Mouse (Mus musculus) liver, postnatal 0 days (tissue): Measurements from ENCODE around the gene Akr1b7. TPM values are rescaled to one million over a fixed set of nuclear protein-coding genes. Genes with fewer than 3 reads are reported as not detected.
"Not testable (repeated sequence)": the region's sequence is repeated elsewhere in the genome, so short reads cannot be mapped to it uniquely, and the experiment has no call there.

Experiments
- ATAC-seq: fragments of 200-750 bp; cut with Nextera tagmentation; 2 replicates; pipeline ENCODE4 v1.8.0; 2017; ENCODE audit warnings: mild to moderate bottlenecking, moderate library complexity
- DNase-seq: peaks from one replicate; pipeline ENCODE4 v3.0.0-alpha.2; 2016
- H3K27ac ChIP-seq: fragments of 300-500 bp; sonication (generic); 2 replicates; pipeline ENCODE4 v1.5.1; 2014; ENCODE audit warnings: antibody characterized with exemption, moderate library complexity, mild to moderate bottlenecking, low read depth
- H3K27me3 ChIP-seq: fragments of 300-500 bp; sonication (generic); 2 replicates; pipeline ENCODE4 v1.6.1; 2014; ENCODE audit warnings: low read length, control low read depth, mixed read lengths; ENCODE audit not compliant: insufficient read depth
- H3K36me3 ChIP-seq: fragments of 300-500 bp; sonication (generic); replicated peaks from 2 replicates; pipeline ENCODE4 v1.6.1; 2014; ENCODE audit warnings: mild to moderate bottlenecking, control low read depth, low read length, moderate library complexity, mixed read lengths; ENCODE audit not compliant: insufficient read depth
- H3K4me1 ChIP-seq: fragments of 300-500 bp; sonication (generic); 2 replicates; pipeline ENCODE4 v1.6.1; 2014; ENCODE audit warnings: antibody characterized with exemption, mild to moderate bottlenecking, control low read depth; ENCODE audit not compliant: insufficient read depth
- H3K4me2 ChIP-seq: fragments of 300-500 bp; sonication (generic); 2 replicates; pipeline ENCODE4 v1.6.1; 2014; ENCODE audit warnings: low read depth, mild to moderate bottlenecking, low read length, moderate library complexity, mixed read lengths
- H3K4me3 ChIP-seq: fragments of 300-500 bp; sonication (generic); 2 replicates; pipeline ENCODE4 v1.5.1; 2014; ENCODE audit warnings: low read depth, low read length
- H3K9ac ChIP-seq: fragments of 300-500 bp; sonication (generic); replicated peaks from 2 replicates; pipeline ENCODE4 v1.6.1; 2014; ENCODE audit warnings: mild to moderate bottlenecking, moderate library complexity
- H3K9me3 ChIP-seq: fragments of 300-500 bp; sonication (generic); 2 replicates; pipeline ENCODE4 v1.6.1; 2016; ENCODE audit warnings: mild to moderate bottlenecking, control low read depth, low read length, mixed read lengths
- CTCF ChIP-seq: sonication (generic); IDR thresholded peaks from 2 replicates; pipeline ENCODE4 v1.5.1; 2016; ENCODE audit warnings: antibody characterized with exemption, low read depth
- EP300 ChIP-seq: IDR thresholded peaks from 2 replicates; pipeline ENCODE4 v1.6.1; 2016; ENCODE audit warnings: antibody characterized with exemption, low read depth, mild to moderate bottlenecking
- WGBS: fragments of 180-500 bp; shearing (Covaris S2); extraction: QIAGEN DNeasy Blood & Tissue Kit; methylation state at CpG from one replicate; pipeline ENCODE4 v1.1.7; 2014; ENCODE audit not compliant: insufficient replicate concordance; 5-methylcytosine and 5-hydroxymethylcytosine counted together
- polyA plus RNA-seq: library from polyadenylated mRNA; unstranded; fragments of >200 nt; fragmentation: Nextera tagmentation; extraction: Ambion mirVana; gene quantifications from 2 replicates; pipeline ENCODE4 v1.2.1, GENCODE M21; 2015

The Akr1b7 gene
- polyA plus RNA-seq, result 258 and 381 TPM in 2 replicates

- no peaks in the 10 kb centered on the region for H3K9me3 ChIP-seq
- peak within 1 kb of the TSS; percentile 18 for H3K4me3 ChIP-seq
- peaks cover 6% of the 10 kb centered on the region; the same call in 1 of the 2 replicates for H3K4me1 ChIP-seq
- 47% methylated on average over 6 of the region's 6 CpGs for WGBS
- peak; percentile 61; the same call in 1 of the 2 replicates for TF ChIP-seq EP300
- TF ChIP-seq CTCF, result no peak
- ATAC-seq (peak; percentile 97), DNase-seq (peak; percentile 68)
- H3K27ac ChIP-seq, result peak within 1 kb of the TSS; percentile 84
- H3K9ac ChIP-seq, result peak within 1 kb of the TSS; percentile 46; the same call in 1 of the 2 replicates
- peaks cover 3% of the 10 kb centered on the region; the same call in 1 of the 2 replicates for H3K36me3 ChIP-seq
- H3K4me2 ChIP-seq, result peak within 1 kb of the TSS; percentile 49
- no peaks in the 10 kb centered on the region for H3K27me3 ChIP-seq
Measured at GRCm38 (mm10) chr6:34412023-34412422, at the start of gene Akr1b7. Gene Akr1b7 (plus strand): TSS chr6:34412334.

GRCm38 (mm10) chr6:34364217-34365136, 47.7 kb upstream of the Akr1b7 start:
- no peak overlapping the region for H3K9ac ChIP-seq
- TF ChIP-seq EP300, result no peak
- peak; percentile 22; the same call in 1 of the 2 replicates for TF ChIP-seq CTCF
- H3K27me3 ChIP-seq, result no peaks in the 10 kb centered on the region
- ATAC-seq, result no peak
- no peak overlapping the region for H3K4me3 ChIP-seq
- no peaks in the 10 kb centered on the region for H3K9me3 ChIP-seq
- 70% methylated on average over 12 of the region's 12 CpGs for WGBS
- H3K36me3 ChIP-seq, result no peaks in the 10 kb centered on the region
- no peak overlapping the region for H3K4me2 ChIP-seq
- no peak for DNase-seq
- no peaks in the 10 kb centered on the region for H3K4me1 ChIP-seq
- no peak overlapping the region for H3K27ac ChIP-seq

GRCm38 (mm10) chr6:34367998-34368397, 44.1 kb upstream of the Akr1b7 start:
- Histone ChIP-seq H3K4me1 (no peaks in the 10 kb centered on the region), H3K4me2 (no peak overlapping the region), H3K36me3 (no peaks in the 10 kb centered on the region), H3K27me3 (no peaks in the 10 kb centered on the region), H3K9me3 (no peaks in the 10 kb centered on the region), H3K27ac (no peak overlapping the region), H3K4me3 (no peak overlapping the region), H3K9ac (no peak overlapping the region)
- WGBS, result 48% methylated on average over 9 of the region's 9 CpGs
- DNase-seq (no peak), ATAC-seq (peak; percentile 51; the same call in 1 of the 2 replicates)
- TF ChIP-seq CTCF, result no peak
- peak; percentile 44; the same call in 1 of the 2 replicates for TF ChIP-seq EP300

DNA sequence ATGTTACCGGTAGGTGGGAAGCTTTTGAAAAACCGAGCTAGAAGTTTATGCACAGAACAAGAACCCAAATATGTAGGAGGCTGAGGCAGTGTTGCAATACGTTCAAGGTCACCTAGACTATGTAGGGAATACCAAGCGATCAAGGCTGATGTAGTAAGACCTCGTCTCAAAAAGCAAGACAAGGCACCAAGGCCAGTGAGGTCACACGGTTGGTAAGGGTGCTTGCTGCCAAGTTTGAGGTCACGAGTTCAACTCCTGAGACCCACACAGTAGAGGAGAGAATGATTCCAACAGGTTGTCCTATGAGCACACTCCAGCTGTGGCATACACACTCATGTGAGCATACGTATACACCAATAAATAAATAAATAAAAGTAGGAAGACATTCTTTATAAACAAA, 42.1 kb upstream of the Akr1b7 start:
- Histone ChIP-seq H3K36me3 (no peaks in the 10 kb centered on the region), H3K4me3 (no peak overlapping the region), H3K27ac (no peak overlapping the region), H3K9ac (no peak overlapping the region), H3K4me2 (no peak overlapping the region), H3K4me1 (no peaks in the 10 kb centered on the region), H3K27me3 (no peaks in the 10 kb centered on the region), H3K9me3 (no peaks in the 10 kb centered on the region)
- DNase-seq, result no peak
- TF ChIP-seq EP300 (no peak), CTCF (no peak)
- no peak for ATAC-seq
- WGBS, result 67% methylated on average over 8 of the region's 8 CpGs

DNA sequence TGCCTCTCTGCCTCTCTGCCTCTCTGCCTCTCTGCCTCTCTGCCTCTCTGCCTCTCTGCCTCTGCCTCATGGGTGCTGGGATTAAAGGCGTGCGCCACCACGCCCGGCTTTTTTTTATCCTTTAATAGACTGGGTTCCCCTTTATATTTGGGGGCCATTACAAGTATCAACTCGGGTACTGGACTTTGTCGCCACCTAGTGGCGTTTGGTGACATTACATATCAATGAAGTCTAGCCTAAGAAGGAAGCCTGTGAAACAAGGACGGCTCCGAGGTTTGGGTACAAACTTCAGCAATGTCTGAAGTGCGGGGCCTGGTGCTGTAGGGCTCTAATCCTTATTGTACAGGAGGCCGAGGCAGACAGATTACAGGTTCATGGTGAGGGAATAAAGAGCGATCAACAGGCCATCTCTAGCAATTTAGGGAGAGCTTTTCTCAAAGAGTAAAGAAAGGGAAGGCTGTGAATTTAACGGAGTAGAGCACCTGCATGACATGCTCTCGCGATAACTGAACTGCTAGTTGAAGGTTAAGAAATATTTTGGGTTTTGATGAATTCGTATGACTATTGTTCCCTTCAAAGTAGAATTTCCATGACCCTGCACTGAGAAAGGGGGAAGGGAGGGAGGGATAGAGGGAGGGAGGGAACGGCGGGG, 40.3 kb upstream of the Akr1b7 start:
- Histone ChIP-seq H3K27ac (no peak overlapping the region), H3K9ac (0 out of 2 replicates have a peak overlapping the region, but pooled peaks have one; percentile 8), H3K4me3 (no peak overlapping the region), H3K27me3 (no peaks in the 10 kb centered on the region), H3K36me3 (no peaks in the 10 kb centered on the region), H3K4me2 (peak overlapping the region; percentile 49), H3K4me1 (no peaks in the 10 kb centered on the region), H3K9me3 (no peaks in the 10 kb centered on the region)
- peak; percentile 83 for TF ChIP-seq CTCF
- no peak for TF ChIP-seq EP300
- ATAC-seq (peak; percentile 65), DNase-seq (peak; percentile 78)
- WGBS, result 22% methylated on average over 18 of the region's 18 CpGs

DNA sequence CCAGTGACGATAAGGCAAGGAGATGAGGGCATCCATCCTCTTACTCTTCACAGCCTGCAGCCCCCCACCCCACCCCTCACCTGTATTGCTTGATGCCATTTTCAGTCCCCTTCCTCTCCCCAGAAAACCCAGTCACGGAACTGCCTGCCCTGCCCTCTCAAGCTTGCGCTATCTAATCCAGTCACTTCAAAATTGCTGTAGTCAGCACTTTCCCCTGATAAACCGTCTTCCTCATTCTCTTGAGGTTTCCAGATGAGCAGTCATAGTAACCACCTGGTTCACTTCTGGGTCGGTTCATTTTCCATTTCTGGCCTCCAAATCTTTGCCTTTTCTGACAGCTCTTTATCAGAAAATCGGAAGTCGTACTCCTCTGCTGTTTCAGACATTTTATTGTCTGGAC, 38.3 kb upstream of the Akr1b7 start:
- Histone ChIP-seq H3K9ac (no peak overlapping the region), H3K4me2 (no peak overlapping the region), H3K4me1 (no peaks in the 10 kb centered on the region), H3K27me3 (no peaks in the 10 kb centered on the region), H3K4me3 (no peak overlapping the region), H3K9me3 (no peaks in the 10 kb centered on the region), H3K27ac (no peak overlapping the region), H3K36me3 (no peaks in the 10 kb centered on the region)
- DNase-seq, result no peak
- ATAC-seq, result no peak
- 49% methylated on average over 7 of the region's 7 CpGs for WGBS
- no peak for TF ChIP-seq CTCF
- TF ChIP-seq EP300, result no peak

DNA sequence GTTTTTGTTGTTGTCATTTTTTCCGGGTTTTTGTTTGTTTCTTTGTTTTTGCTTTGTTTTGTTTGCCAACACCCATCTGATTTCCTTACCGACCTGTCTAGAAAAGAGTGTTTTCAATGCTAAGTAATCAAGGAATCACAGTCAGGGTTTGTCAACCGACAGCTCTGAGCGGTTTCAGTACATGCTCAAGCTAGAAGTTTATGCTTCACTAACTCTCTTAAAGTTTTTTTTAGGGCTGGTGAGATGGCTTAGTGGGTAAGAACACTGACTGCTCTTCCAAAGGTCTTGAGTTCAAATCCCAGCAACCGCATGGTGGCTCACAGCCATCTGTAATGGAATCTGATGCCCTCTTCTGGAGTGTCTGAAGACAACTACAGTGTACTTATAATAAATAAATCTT, 36.2 kb upstream of the Akr1b7 start:
- H3K36me3 ChIP-seq, H3K4me3 ChIP-seq, H3K27me3 ChIP-seq, ATAC-seq, H3K9me3 ChIP-seq, H3K9ac ChIP-seq, H3K4me2 ChIP-seq, H3K4me1 ChIP-seq, DNase-seq, H3K27ac ChIP-seq: not testable (repeated sequence)
- WGBS, result 71% methylated on average over 5 of the region's 5 CpGs
